Mouse (Mus musculus) cerebellum, adult 2 months (tissue): ENCODE measurements around the gene Hp.
A peak's percentile ranks its signal among the peaks of the same experiment; 100 is the strongest.

Source experiments
- CTCF ChIP-seq: fragments of 200-500 bp; IDR thresholded peaks from 2 replicates; pipeline ENCODE4 v1.5.1; 2011; ENCODE audit warnings: low read depth, mild to moderate bottlenecking, control low read depth, low read length, moderate library complexity, borderline replicate concordance; ENCODE audit not compliant: insufficient read depth
- POLR2A ChIP-seq: fragments of 200-500 bp; IDR thresholded peaks from 2 replicates; pipeline ENCODE4 v1.6.1; 2011; ENCODE audit warnings: low read length, control low read depth, borderline replicate concordance; ENCODE audit not compliant: insufficient read depth

DNA sequence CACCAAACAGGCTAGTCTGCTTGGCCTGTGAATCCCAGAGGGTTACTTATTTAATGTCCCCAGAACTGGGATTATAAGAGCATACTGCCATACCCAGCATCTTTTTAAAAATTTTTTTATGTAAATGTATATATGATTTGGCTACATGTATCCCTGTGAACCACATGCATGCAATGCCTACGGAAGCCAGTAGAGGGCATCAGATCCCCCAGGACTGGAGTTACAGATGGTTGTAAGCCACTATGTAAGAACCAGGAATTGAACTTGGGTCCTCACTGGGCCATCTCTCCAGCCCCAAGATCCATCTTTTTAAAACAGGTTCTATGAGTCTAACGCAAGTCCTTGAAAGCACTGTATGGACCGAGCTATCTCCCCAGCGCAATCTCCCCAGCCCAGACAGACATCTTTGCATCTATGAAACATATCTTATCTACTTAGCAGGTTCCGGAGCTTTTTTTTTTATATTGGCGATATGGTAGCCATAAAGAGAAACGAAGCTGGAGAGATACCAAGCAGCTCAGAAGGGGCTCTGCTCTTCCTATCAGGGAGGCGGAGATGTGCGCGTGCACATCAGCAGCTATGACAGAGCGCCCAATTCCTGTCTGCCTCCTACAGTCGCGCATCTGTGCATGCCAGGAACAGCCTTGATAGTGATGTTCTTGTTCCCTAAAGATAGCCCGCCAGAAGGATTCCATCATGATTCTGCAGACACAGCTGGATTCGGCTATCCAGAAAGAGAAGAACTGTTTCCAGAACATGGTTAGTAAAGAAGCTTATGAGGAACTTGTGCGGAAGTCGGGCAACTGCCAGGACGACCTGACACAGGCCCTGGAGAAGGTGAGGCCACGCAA, 43.6 kb downstream of the Hp start:
- TF ChIP-seq CTCF: peak; percentile 30; the same call in 1 of the 2 replicates
- no peak for TF ChIP-seq POLR2A
